Mouse (Mus musculus): ENCODE measurements around the gene Gm6902. TPM values are rescaled to one million over a fixed set of nuclear protein-coding genes. Genes with fewer than 3 reads are reported as not detected.
"Not testable (repeated sequence)": the region's sequence is repeated elsewhere in the genome, so short reads cannot be mapped to it uniquely, and the experiment has no call there.

The Gm6902 gene
- polyA plus RNA-seq (2017; shearing (Covaris generic)), result under 1 TPM in 1 of 2 experiments, not detected in 1; 0.37 TPM

DNA sequence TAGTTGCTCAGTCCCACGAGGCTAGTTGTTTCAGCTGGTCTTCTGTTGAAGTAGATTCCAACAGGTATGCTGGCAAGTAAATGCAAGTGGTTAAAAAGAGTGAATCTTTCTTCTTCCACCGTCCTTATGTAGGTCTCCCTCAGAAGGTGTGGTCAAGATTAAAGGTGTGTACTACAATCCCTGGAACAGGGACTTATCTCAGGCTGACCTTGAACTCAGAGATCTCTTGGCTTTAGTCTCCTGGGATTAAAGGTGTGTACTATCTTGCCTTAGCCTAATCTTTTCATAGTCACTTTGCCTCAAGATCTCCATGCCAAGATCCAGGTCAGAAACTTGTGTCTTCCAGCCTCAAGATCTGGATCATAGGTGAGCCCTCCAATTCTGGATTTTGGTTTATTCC, at the start of gene Gm6902:
Gm6902 (minus strand) TSS at position 101 of the 400 bp plus-strand sequence.
- not testable (repeated sequence) for ATAC-seq

DNA sequence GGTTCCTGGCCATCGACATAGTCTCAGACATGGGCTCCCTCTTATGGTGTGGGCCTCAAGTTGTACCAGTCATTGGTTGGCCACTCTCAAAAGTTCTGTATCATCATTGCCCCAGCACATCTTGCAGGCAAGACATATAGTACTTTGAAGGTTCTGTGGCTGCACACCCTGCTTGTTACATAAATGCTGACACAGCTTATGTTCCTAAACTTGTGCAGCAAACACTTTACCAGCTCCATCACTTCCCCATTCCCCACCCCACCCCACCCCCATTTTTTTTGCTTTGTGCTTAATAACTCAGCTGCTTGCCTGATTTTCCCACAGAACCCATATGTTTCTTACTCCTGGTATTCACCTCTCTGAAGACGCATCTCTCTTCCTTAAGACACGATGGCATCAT, 22.2 kb upstream of the Gm6902 start, which contains the start of gene Nlrp4e:
Nlrp4e (plus strand) TSS at position 301 of the 400 bp plus-strand sequence.
- not testable (repeated sequence) for ATAC-seq

DNA sequence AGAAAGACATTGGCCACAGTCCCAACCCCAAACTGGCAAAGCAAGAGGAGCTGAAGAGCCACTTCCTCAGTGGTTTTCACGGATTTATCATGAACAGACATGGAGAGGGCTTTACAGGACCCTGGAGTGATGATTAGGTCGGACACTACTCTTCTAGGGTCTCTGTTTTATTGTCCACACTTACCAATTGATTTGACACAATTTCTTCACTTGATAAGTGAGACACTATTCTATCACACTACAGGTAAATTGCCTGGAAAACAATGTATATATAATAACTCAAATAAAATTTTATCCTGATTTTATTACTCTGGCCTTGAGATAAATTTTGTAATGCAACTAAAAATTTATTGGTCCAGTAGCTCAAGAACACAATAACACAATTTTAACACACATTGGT, 27.1 kb downstream of the Gm6902 start, which contains the start of gene Vmn1r166:
Vmn1r166 (minus strand) TSS at position 101 of the 400 bp plus-strand sequence.
- ATAC-seq, result not testable (repeated sequence)

Other genes starting within 250 kb of the Gm6902 start
- not detected for gene Vmn1r163, start 223.4 kb downstream of the Gm6902 start, polyA plus RNA-seq (2017; shearing (Covaris generic))
- not detected for gene Gm8720, start 211.4 kb downstream of the Gm6902 start, polyA plus RNA-seq (2017; shearing (Covaris generic))
- not detected for gene Gm10662, start 134.4 kb downstream of the Gm6902 start, polyA plus RNA-seq (2017; shearing (Covaris generic))
- gene Vmn1r165, start 61.6 kb downstream of the Gm6902 start, polyA plus RNA-seq (2017; shearing (Covaris generic)), result not detected
- gene Vmn1r166, start 27.2 kb downstream of the Gm6902 start, polyA plus RNA-seq (2017; shearing (Covaris generic)), result not detected
- gene Nlrp4e, start 22.3 kb upstream of the Gm6902 start, polyA plus RNA-seq (2017; shearing (Covaris generic)), result not detected
- gene Nlrp5, start 107.0 kb upstream of the Gm6902 start, polyA plus RNA-seq (2017; shearing (Covaris generic)), result not detected
- gene Vmn1r167, start 228.3 kb upstream of the Gm6902 start, polyA plus RNA-seq (2017; shearing (Covaris generic)), result not detected